Comparison of ENCODE assay signal across 23 mouse cellular contexts in genomic region chr1:86239871-86240270, GRCm38 (mm10).
DNase-seq lines count a peak whose midpoint lies in the region; ATAC-seq and TF ChIP-seq lines count a peak whose summit lies in the region.
"Had no signal": no experiment of that assay in that cellular context is flagged by ENCODE, and none has a peak within 500 bp of the region (broad histone marks: within the 10 kb centered on the region; RNA-seq: fewer than 3 reads in every experiment).

No protein-coding gene starts in this region.

- no peak for TF ChIP-seq POLR2A in cerebellum, adult 2 months (IDR thresholded peaks at IDR 0.05; ENCODE audit: borderline replicate concordance, insufficient read depth, low read length)

- peaks cover 8% of the 10 kb centered on the region for H3K4me1 ChIP-seq in cerebellum, adult 2 months (ENCODE audit: control insufficient read depth, insufficient read depth, low read length)
- peaks cover 5% of the 10 kb centered on the region; the same call in 1 of the 2 replicates for H3K4me1 ChIP-seq in hindbrain, embryonic 13.5 days (replicated peaks)
- no peaks in the 10 kb centered on the region for H3K4me1 ChIP-seq in hindbrain, embryonic 14.5 days (replicated peaks; ENCODE audit: control insufficient read depth, insufficient read depth, low read length)
- H3K4me1 ChIP-seq in limb, embryonic 15.5 days = peaks cover 19% of the 10 kb centered on the region
- H3K4me1 ChIP-seq: hindbrain, embryonic 15.5 days had no signal

- peak overlapping the region; percentile 44; the same call in 1 of the 2 replicates for H3K27ac ChIP-seq in cerebellum, adult 2 months (ENCODE audit: insufficient read depth, low read length)
- 0 out of 2 replicates have a peak overlapping the region, but pooled peaks have one; percentile 19 for H3K27ac ChIP-seq in hindbrain, embryonic 13.5 days
- H3K27ac ChIP-seq in hindbrain, embryonic 14.5 days = no peak overlapping the region
- peak overlapping the region; percentile 13; the same call in 1 of the 2 replicates for H3K27ac ChIP-seq in limb, embryonic 15.5 days
- H3K27ac ChIP-seq: embryonic facial prominence, embryonic 15.5 days; forebrain, embryonic 10.5 days; heart, adult 2 months; heart, embryonic 15.5 days; hindbrain, embryonic 15.5 days had no signal

- H3K4me2 ChIP-seq in hindbrain, embryonic 13.5 days = no peak overlapping the region
- H3K4me2 ChIP-seq in hindbrain, embryonic 14.5 days (replicated peaks) = no peak overlapping the region
- no peak overlapping the region for H3K4me2 ChIP-seq in limb, embryonic 15.5 days
- H3K4me2 ChIP-seq: embryonic facial prominence, embryonic 15.5 days; heart, embryonic 11.5 days; hindbrain, embryonic 15.5 days had no signal

- no peak for TF ChIP-seq CTCF in cerebellum, adult 2 months (IDR thresholded peaks at IDR 0.05; ENCODE audit: borderline replicate concordance, insufficient read depth, low read depth, low read length)

- peak; percentile 26 to 28 for DNase-seq in cerebellum, adult 2 months
- no peak for DNase-seq in cerebellum, adult 11 months
- DNase-seq in hindbrain, embryonic 14.5 days (ENCODE audit: low spot score) = no peak
- peak; percentile 59 to 63 for DNase-seq in cerebellum, postnatal 10 days
- DNase-seq in retina, embryonic 14.5 days (ENCODE audit: low spot score) = no peak
- DNase-seq: adrenal gland, postnatal 14 days; gastrocnemius, postnatal 14 days; heart, adult 2 months; heart, postnatal 14 days; kidney, adult 8-10 months had no signal

- H3K36me3 ChIP-seq in hindbrain, embryonic 13.5 days = peaks cover 6% of the 10 kb centered on the region
- peaks cover 9% of the 10 kb centered on the region for H3K36me3 ChIP-seq in hindbrain, embryonic 14.5 days (replicated peaks; ENCODE audit: control insufficient read depth, insufficient read depth)
- H3K36me3 ChIP-seq in limb, embryonic 15.5 days = peaks cover 5% of the 10 kb centered on the region
- H3K36me3 ChIP-seq: embryonic facial prominence, embryonic 15.5 days; heart, embryonic 15.5 days had no signal

- no peaks in the 10 kb centered on the region for H3K27me3 ChIP-seq in cerebellum, adult 2 months (ENCODE audit: control insufficient read depth, insufficient read depth, low read length)
- H3K27me3 ChIP-seq in hindbrain, embryonic 13.5 days = no peaks in the 10 kb centered on the region
- no peaks in the 10 kb centered on the region for H3K27me3 ChIP-seq in hindbrain, embryonic 14.5 days (ENCODE audit: control insufficient read depth, insufficient read depth, low read length)
- H3K27me3 ChIP-seq in limb, embryonic 15.5 days = no peaks in the 10 kb centered on the region
- H3K27me3 ChIP-seq: CH12.LX; embryonic facial prominence, embryonic 15.5 days; heart, embryonic 15.5 days; hindbrain, embryonic 15.5 days; Patski had no signal

- no peaks in the 10 kb centered on the region for H3K9me3 ChIP-seq in hindbrain, embryonic 13.5 days
- H3K9me3 ChIP-seq in hindbrain, embryonic 14.5 days (ENCODE audit: control insufficient read depth, low read length) = no peaks in the 10 kb centered on the region
- no peaks in the 10 kb centered on the region for H3K9me3 ChIP-seq in limb, embryonic 15.5 days
- H3K9me3 ChIP-seq: embryonic facial prominence, embryonic 15.5 days; forebrain, embryonic 10.5 days; heart, embryonic 15.5 days; hindbrain, embryonic 15.5 days had no signal

- WGBS in cerebellum, adult 2 months = 23% methylated on average over 6 of the region's 6 CpGs
- 77% methylated on average over 6 of the region's 6 CpGs for WGBS in hindbrain, embryonic 13.5 days
- 87% methylated on average over 6 of the region's 6 CpGs for WGBS in hindbrain, embryonic 14.5 days
- WGBS in limb, embryonic 15.5 days = 79% methylated on average over 6 of the region's 6 CpGs

- H3K4me3 ChIP-seq in cerebellum, adult 2 months (replicated peaks; ENCODE audit: insufficient read depth, low read depth, low read length) = no peak overlapping the region
- no peak overlapping the region for H3K4me3 ChIP-seq in hindbrain, embryonic 13.5 days
- no peak overlapping the region for H3K4me3 ChIP-seq in hindbrain, embryonic 14.5 days (replicated peaks; ENCODE audit: low read length)
- H3K4me3 ChIP-seq in limb, embryonic 15.5 days = no peak overlapping the region
- H3K4me3 ChIP-seq: embryonic facial prominence, embryonic 15.5 days; erythroblast, embryonic 14.5 days; forebrain, embryonic 10.5 days; heart, adult 2 months; heart, embryonic 15.5 days; hindbrain, embryonic 15.5 days had no signal

- no peak for ATAC-seq in hindbrain, embryonic 13.5 days (ENCODE audit: low FRiP score)
- no peak for ATAC-seq in hindbrain, embryonic 14.5 days (ENCODE audit: low FRiP score)
- ATAC-seq in limb, embryonic 15.5 days (ENCODE audit: insufficient number of reproducible peaks, low FRiP score, low TSS enrichment, low read depth) = no peak
- ATAC-seq: activated CD4-positive, CD25-positive, alpha-beta regulatory T cell, adult 4 months; forebrain, embryonic 14.5 days; intestine, embryonic 16.5 days; Patski had no signal

- H3K9ac ChIP-seq in hindbrain, embryonic 13.5 days = no peak overlapping the region
- no peak overlapping the region for H3K9ac ChIP-seq in hindbrain, embryonic 14.5 days
- H3K9ac ChIP-seq in limb, embryonic 15.5 days = no peak overlapping the region
- H3K9ac ChIP-seq: embryonic facial prominence, embryonic 15.5 days; heart, embryonic 15.5 days; hindbrain, embryonic 15.5 days had no signal

Comparison
In these comparisons a context has a peak if more than half of its experiments do, and no peak if none do; other contexts are left out.
1. DNase-seq: peak in cerebellum, adult 2 months (2 of 2) and cerebellum, postnatal 10 days (2 of 2); none in cerebellum, adult 11 months (single experiment), hindbrain, embryonic 14.5 days (single experiment) and retina, embryonic 14.5 days (single experiment).